Mouse (Mus musculus) limb, embryonic 12.5 days (tissue): ENCODE measurements at regions not wholly inside any gene's neighbourhood (a gene's known extent, or its start where the extent isn't known, plus 50 kb on each side); places are given as distances from the start of the nearest gene placed in this dataset.

Experiments
- ATAC-seq: fragments of 200-750 bp; cut with Nextera tagmentation; 2 replicates; pipeline ENCODE4 v1.8.0; 2017; ENCODE audit warnings: low read depth, moderate TSS enrichment; ENCODE audit not compliant: insufficient number of reproducible peaks, insufficient read depth, low FRiP score, low TSS enrichment
- H3K27ac ChIP-seq: fragments of 300-500 bp; sonication (generic); 2 replicates; pipeline ENCODE4 v1.5.1; 2016; ENCODE audit warnings: mild to moderate bottlenecking, moderate library complexity
- H3K27me3 ChIP-seq: fragments of 300-500 bp; sonication (generic); 2 replicates; pipeline ENCODE4 v1.6.1; 2016; ENCODE audit warnings: mild to moderate bottlenecking, moderate library complexity
- H3K36me3 ChIP-seq: fragments of 300-500 bp; sonication (generic); 2 replicates; pipeline ENCODE4 v1.6.1; 2016; ENCODE audit warnings: mild to moderate bottlenecking, moderate library complexity
- H3K4me1 ChIP-seq: fragments of 300-500 bp; sonication (generic); replicated peaks from 2 replicates; pipeline ENCODE4 v1.6.1; 2016
- H3K4me2 ChIP-seq: fragments of 300-500 bp; sonication (generic); 2 replicates; pipeline ENCODE4 v1.6.1; 2016; ENCODE audit warnings: mild to moderate bottlenecking, moderate library complexity
- H3K4me3 ChIP-seq: fragments of 300-500 bp; sonication (generic); replicated peaks from 2 replicates; pipeline ENCODE4 v1.5.1; 2016; ENCODE audit warnings: mild to moderate bottlenecking
- H3K9ac ChIP-seq: fragments of 300-500 bp; sonication (generic); replicated peaks from 2 replicates; pipeline ENCODE4 v1.6.1; 2016; ENCODE audit warnings: mild to moderate bottlenecking, moderate library complexity
- H3K9me3 ChIP-seq: fragments of 300-500 bp; sonication (generic); 2 replicates; pipeline ENCODE4 v1.6.1; 2016; ENCODE audit warnings: mild to moderate bottlenecking, moderate library complexity
- WGBS: fragments of 180-500 bp; shearing (Covaris S2); methylation state at CpG from one replicate; pipeline ENCODE4 v1.1.7; 2016; 5-methylcytosine and 5-hydroxymethylcytosine counted together

- H3K9ac ChIP-seq, result no peak overlapping the region
- no peak for ATAC-seq
- no peaks in the 10 kb centered on the region for H3K36me3 ChIP-seq
- no peaks in the 10 kb centered on the region for H3K4me1 ChIP-seq
- no peak overlapping the region for H3K27ac ChIP-seq
- no peak overlapping the region for H3K4me2 ChIP-seq
- H3K4me3 ChIP-seq, result no peak overlapping the region
- no peaks in the 10 kb centered on the region for H3K27me3 ChIP-seq
- H3K9me3 ChIP-seq, result peaks cover 5% of the 10 kb centered on the region; the same call in 1 of the 2 replicates
- WGBS, result 89% methylated on average over 8 of the region's 8 CpGs
These were observed 95.0 kb upstream of the Fhl2 start for GRCm38 (mm10) chr1:43291736-43292135.

DNA sequence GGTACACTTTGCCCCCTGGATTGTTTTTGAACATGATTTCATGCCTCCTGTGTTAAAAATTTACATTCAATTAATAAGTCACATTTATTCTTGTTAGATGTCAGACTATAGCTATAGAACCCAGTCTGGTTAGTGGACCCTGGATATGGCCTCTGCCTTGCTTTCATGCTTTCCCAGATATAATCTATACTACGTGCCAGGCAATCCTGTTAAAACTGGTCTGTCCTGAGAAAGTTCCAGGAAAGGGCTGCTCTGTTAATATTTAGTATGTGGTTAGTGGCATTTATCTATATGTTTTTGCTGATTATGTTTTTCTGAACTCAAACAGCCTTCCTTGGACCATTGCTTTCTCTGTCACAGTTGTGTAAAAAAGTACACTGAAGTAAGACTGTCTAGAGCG is 95.8 kb upstream of the Fhl2 start:
- WGBS, result 89% methylated on average over 2 of the region's 2 CpGs
- no peak overlapping the region for H3K4me2 ChIP-seq

DNA sequence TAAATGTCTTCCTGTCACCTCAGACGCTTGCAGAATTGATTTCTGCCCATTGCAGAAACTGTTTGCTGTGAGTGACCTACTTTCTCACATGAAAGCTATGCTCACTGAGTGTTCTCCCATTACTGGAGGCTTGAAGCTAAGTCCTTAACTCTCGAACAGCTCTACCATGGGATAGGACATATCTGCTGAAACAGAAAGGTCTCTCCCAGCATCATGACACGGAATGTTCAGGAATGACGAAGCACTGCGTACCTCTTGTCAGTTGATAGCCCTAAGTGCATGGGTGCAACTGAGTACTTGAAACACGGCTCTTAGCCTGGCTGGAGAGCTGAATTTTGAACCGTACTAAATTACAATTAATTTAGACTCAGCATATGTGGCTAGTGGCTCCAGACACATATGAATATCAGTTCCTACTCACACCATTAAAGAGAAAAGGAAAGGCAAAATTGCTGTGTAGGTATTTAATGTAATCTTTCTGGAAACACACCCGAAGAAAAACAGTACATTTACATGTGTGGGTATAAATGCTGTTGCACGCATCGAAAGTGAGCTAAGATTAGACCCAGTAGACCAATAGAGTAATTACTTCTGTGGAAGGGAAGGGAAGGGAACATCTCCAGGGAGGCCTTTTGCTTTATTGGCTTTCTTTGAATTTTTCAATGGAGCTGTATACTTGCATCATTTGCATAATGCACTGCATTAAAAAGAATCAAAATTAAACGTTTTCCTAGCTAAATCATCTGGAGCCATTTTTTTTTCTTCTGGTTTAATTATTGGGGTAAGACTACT is 97.6 kb upstream of the Fhl2 start:
- no peak overlapping the region for H3K4me3 ChIP-seq
- no peaks in the 10 kb centered on the region for H3K27me3 ChIP-seq
- WGBS, result 86% methylated on average over 11 of the region's 11 CpGs
- no peaks in the 10 kb centered on the region for H3K4me1 ChIP-seq
- no peaks in the 10 kb centered on the region for H3K36me3 ChIP-seq
- no peaks in the 10 kb centered on the region for H3K9me3 ChIP-seq
- no peak overlapping the region for H3K4me2 ChIP-seq
- H3K27ac ChIP-seq, result no peak overlapping the region
- no peak for ATAC-seq
- no peak overlapping the region for H3K9ac ChIP-seq

More for the DNA sequence above, 95.8 kb upstream of the Fhl2 start:
- ATAC-seq, result no peak
- Histone ChIP-seq H3K9ac (no peak overlapping the region), H3K9me3 (peaks cover 5% of the 10 kb centered on the region; the same call in 1 of the 2 replicates), H3K36me3 (no peaks in the 10 kb centered on the region), H3K4me1 (no peaks in the 10 kb centered on the region), H3K4me3 (no peak overlapping the region), H3K27ac (no peak overlapping the region), H3K27me3 (no peaks in the 10 kb centered on the region)

- no peak overlapping the region for H3K9ac ChIP-seq
- 81% methylated on average over 2 of the region's 2 CpGs for WGBS
- H3K36me3 ChIP-seq, result no peaks in the 10 kb centered on the region
- no peaks in the 10 kb centered on the region for H3K27me3 ChIP-seq
- no peak overlapping the region for H3K4me2 ChIP-seq
- no peaks in the 10 kb centered on the region for H3K9me3 ChIP-seq
- no peak for ATAC-seq
- H3K4me1 ChIP-seq, result peaks cover 13% of the 10 kb centered on the region
- H3K4me3 ChIP-seq, result no peak overlapping the region
- no peak overlapping the region for H3K27ac ChIP-seq
These were observed 100.8 kb upstream of the Fhl2 start for GRCm38 (mm10) chr1:43297579-43297978.

DNA sequence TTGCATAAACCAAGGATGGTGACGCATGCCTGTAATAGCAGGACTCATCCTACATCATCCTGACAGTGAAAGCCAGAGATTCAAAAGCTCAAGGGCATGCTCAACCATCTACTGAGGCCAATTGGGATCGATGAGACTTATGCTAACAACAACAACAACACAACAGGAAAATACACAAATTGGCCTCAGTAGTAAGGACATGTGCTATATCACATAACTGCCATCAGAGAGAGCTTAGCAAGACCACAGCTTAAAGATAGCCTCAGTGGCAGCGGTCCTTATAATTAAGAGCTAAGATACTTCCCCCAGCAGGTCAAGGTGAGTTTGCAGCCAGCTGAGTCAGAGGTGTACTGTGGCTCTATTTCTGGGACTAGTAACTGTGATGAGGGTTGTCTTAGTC is 102.0 kb upstream of the Fhl2 start:
- Histone ChIP-seq H3K9me3 (no peaks in the 10 kb centered on the region), H3K27ac (no peak overlapping the region), H3K9ac (no peak overlapping the region), H3K4me1 (peaks cover 15% of the 10 kb centered on the region), H3K36me3 (no peaks in the 10 kb centered on the region), H3K4me3 (no peak overlapping the region), H3K4me2 (no peak overlapping the region), H3K27me3 (no peaks in the 10 kb centered on the region)
- no peak for ATAC-seq
- WGBS, result 93% methylated on average over 3 of the region's 3 CpGs

GRCm38 (mm10) chr1:43299490-43300302 is 102.9 kb upstream of the Fhl2 start:
- no peak overlapping the region for H3K4me2 ChIP-seq
- ATAC-seq, result peak; percentile 49; the same call in 1 of the 2 replicates
- no peaks in the 10 kb centered on the region for H3K9me3 ChIP-seq

GRCm38 (mm10) chr1:43300676-43301075 is 103.9 kb upstream of the Fhl2 start:
- no peak overlapping the region for H3K27ac ChIP-seq
- no peak for ATAC-seq
- no peak overlapping the region for H3K4me3 ChIP-seq
- 90% methylated on average over 5 of the region's 5 CpGs for WGBS
- peaks cover 15% of the 10 kb centered on the region for H3K4me1 ChIP-seq
- H3K36me3 ChIP-seq, result no peaks in the 10 kb centered on the region
- no peak overlapping the region for H3K9ac ChIP-seq
- no peaks in the 10 kb centered on the region for H3K9me3 ChIP-seq
- no peak overlapping the region for H3K4me2 ChIP-seq
- H3K27me3 ChIP-seq, result no peaks in the 10 kb centered on the region

More at GRCm38 (mm10) chr1:43299490-43300302, 102.9 kb upstream of the Fhl2 start:
- Histone ChIP-seq H3K27ac (no peak overlapping the region), H3K27me3 (no peaks in the 10 kb centered on the region), H3K4me1 (peaks cover 15% of the 10 kb centered on the region), H3K36me3 (no peaks in the 10 kb centered on the region), H3K9ac (no peak overlapping the region), H3K4me3 (no peak overlapping the region)
- 56% methylated on average over 7 of the region's 7 CpGs for WGBS

DNA sequence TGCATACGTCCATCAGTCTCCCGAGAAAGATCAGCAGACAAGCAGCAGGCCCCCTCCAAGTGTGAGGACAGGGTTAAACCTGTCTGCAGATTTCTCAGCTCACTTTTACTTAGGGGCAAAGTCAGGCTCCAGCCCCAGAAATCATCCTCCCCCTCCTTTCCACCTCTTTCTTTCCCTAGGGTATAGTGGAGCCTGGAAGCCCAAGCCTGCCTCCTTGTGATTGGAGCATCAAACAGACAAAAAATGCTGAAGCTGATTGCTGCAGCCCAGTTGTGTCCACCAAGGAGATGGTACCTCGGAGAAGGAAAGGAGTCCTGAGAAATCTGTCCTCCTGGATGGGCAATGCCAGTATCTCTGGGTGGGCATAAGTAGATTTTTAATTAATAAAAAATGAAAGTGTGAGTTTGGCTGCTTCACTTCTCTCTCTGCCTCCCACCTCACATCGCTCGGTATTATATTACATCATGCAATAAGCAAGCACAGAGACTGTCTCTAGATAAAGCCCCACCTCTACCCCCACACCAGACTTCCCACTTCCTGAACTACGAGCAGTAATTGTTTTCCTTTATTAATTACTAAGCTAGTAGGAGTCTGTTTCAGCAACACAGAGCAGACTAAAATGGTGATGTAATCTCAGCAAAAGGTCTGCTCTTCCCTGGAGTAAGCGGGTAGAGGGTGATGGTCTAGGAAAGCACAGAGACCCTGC is 105.2 kb upstream of the Fhl2 start:
- H3K27me3 ChIP-seq, result no peaks in the 10 kb centered on the region
- H3K36me3 ChIP-seq, result no peaks in the 10 kb centered on the region
- ATAC-seq, result no peak
- peaks cover 22% of the 10 kb centered on the region for H3K4me1 ChIP-seq
- no peaks in the 10 kb centered on the region for H3K9me3 ChIP-seq
- H3K27ac ChIP-seq, result no peak overlapping the region
- WGBS, result 65% methylated on average over 7 of the region's 7 CpGs
- H3K9ac ChIP-seq, result no peak overlapping the region
- H3K4me3 ChIP-seq, result no peak overlapping the region
- H3K4me2 ChIP-seq, result no peak overlapping the region

DNA sequence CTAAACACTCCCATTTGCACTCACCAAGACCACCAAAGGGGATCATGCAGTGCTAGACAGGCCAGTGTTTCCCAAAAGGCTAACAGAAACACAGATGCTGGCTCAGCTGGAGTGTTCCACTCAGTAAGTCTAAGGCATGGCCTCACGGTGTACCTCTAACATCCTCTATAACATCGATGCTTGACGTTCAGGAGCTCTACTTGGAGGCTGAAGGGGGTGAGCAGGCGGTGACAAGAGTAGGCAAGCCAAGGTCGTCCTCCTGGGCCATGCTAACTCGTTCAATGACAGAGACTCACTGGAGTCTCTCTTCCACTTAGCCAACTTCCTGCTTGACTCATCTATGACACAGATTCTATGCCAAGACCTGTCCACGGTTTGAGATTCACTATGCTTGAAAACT is 105.9 kb upstream of the Fhl2 start:
- Histone ChIP-seq H3K4me3 (no peak overlapping the region), H3K9me3 (no peaks in the 10 kb centered on the region), H3K4me1 (peaks cover 22% of the 10 kb centered on the region), H3K27me3 (no peaks in the 10 kb centered on the region), H3K4me2 (no peak overlapping the region), H3K9ac (no peak overlapping the region), H3K36me3 (no peaks in the 10 kb centered on the region), H3K27ac (no peak overlapping the region)
- WGBS, result 82% methylated on average over 7 of the region's 7 CpGs
- ATAC-seq, result no peak

DNA sequence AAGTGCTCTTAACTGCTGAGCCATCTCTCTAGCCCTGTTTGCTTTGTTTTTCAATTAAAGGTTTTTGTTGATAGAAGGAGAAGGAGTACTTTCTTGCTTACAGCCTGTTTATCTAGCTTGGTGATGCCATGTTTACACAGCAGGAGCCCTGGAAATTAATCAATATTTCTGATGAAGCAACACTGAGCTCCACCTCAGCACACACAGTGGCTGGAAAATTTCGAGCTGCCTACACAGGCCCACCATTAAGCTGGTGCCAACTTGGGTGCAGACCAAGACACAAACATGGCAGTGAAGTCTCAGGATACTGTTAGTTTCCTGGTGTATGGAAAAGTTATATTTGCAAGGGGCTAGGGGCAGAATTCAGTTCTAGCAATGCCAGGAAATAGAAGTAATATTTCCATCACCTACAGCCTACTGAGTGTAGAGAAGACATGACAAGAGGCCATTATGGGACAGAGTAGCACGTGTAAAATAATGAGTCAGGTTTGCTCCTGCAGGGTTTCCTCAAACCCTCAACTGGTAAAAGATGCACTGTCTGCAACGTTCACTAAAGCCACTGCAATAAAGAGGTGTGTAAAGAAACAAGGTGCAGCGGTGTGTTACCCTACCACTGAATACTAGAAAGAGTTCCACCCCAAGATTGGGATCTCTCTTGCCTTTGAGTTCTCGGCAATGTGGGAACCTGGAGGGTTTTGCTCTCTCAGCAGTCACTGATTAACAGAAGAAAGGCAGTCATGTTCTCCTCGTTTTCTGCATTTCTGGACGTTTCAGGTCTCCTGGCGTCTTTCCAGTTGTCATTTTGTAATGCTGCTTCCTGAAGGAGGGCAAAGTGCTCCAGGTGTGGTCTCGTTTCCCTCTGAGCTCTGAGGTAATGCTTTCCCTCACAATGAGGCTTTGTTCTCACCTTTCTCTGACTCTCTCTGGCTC is 108.8 kb upstream of the Fhl2 start:
- ATAC-seq, result no peak
- H3K4me1 ChIP-seq, result peaks cover 21% of the 10 kb centered on the region
- WGBS, result 53% methylated on average over 9 of the region's 9 CpGs
- no peaks in the 10 kb centered on the region for H3K36me3 ChIP-seq
- no peaks in the 10 kb centered on the region for H3K27me3 ChIP-seq
- H3K9me3 ChIP-seq, result no peaks in the 10 kb centered on the region
- H3K9ac ChIP-seq, result no peak overlapping the region
- H3K27ac ChIP-seq, result peak overlapping the region; percentile 59; the same call in 1 of the 2 replicates
- H3K4me3 ChIP-seq, result no peak overlapping the region
- H3K4me2 ChIP-seq, result no peak overlapping the region
